Mouse (Mus musculus): ENCODE measurements around the gene Rbm39.
"Not testable (repeated sequence)": the region's sequence is repeated elsewhere in the genome, so short reads cannot be mapped to it uniquely, and the experiment has no call there.

Rbm39 gene

DNA sequence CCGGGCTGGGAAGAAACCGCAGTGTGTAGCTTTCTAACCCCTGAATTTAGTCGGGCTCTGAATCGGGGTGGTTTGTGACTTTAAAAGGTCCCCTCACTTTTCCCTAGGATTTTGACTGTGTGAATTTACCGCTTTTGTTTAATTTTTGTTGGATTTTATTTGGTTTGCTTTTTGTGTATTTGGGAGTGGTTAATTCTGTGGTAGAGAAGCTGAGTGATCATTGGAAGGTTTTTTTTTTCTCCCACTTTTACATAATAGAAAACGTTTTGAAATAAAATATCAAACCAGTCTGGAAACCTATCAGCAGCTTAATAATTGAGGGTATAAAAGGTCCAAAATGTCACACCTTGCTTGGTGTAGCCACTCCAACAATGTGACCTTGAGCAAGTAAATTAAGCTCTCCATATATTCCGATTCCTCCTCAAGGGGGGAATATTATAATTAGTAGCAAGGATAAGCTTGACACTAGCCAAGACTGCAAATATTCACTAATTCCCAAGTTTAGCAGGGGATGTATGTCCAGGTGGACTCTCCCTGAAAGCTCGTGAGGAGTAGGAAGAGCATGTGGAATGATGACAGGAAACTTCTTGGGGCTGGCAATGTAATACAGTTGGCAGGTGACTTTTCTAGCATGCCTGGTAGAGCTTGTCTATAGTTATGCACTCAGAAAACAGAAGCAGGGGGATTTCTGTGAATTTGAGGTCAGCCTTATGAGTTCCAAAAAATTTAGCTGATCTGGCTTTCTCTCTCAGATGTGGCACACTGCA is 969 bp upstream of the Rbm39 start:
- no peak for DNase-seq (ENCODE audit: extremely low read depth, low read depth)

DNA sequence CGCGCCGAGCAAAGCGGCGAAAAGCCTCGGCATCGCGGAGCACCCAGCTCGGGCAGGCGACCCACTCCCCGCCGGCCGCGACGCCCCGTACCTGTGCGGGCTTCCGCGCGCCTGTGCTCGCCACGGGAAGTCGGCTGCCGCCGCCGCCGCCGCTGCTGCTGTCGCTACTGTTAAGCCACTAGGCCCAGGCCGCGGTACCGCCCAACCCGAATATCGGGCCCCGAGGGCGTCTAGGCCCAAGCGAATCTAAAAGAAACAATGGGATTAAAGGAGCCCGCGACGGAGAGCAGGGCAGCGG is 293 bp downstream of the Rbm39 start:
- no peak for DNase-seq (ENCODE audit: extremely low read depth, low read depth)

DNA sequence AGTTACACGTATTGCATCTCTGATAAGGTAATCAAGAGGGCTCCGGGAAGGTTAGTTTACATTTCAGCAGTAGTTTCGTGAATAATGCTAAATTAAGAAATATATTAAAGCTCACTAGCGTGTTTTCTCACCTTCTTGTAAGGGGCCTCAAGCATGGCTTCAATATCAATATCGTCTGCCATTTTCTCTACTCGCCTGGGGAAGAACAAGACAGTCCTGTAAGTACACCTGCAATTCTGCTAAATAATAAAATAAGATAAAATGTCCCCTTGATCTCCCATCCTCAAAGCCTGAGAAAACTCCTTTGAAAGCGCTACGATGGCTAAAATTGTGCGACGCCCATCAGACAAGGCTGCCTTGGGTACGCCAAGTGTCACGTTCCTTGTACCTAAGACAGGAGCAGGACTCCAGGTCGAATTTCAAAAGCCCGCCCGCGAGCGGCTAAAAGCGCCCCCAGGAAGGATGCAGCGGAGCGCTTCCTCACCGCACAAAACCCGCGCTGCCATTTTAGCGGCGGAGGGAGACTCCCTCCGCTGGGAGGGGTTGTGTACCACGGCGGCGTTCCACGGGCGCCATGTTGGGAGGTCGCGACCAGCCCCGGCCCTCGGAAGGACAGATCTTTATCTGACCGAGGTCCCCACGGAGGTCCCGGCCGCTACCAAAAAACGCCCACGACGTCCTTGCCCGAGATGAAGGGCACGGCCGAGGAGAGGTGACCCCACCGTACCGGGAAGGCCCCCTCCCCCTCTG is 817 bp downstream of the Rbm39 start:
- DNase-seq (ENCODE audit: extremely low read depth, low read depth): peak; percentile 33

DNA sequence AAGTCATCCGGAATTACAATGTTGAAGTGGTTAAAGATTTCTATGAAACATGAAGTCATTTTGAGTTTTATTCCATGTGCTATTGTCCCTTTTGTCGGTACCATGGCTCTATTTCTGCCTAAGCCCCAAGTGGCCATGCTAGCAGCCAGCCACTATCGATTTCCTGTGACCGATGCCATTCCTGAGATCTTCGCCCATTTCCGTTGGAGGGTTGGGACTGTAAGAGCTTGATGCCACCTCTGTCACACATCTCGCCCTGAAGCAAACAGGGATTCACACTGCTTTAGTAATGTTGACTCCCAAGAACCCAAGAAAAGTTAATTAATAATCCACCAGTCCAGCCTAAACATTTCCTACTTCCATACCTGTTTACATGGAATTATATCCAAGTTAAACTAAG is 2.4 kb downstream of the Rbm39 start:
- DNase-seq (ENCODE audit: extremely low read depth, low read depth): no peak

DNA sequence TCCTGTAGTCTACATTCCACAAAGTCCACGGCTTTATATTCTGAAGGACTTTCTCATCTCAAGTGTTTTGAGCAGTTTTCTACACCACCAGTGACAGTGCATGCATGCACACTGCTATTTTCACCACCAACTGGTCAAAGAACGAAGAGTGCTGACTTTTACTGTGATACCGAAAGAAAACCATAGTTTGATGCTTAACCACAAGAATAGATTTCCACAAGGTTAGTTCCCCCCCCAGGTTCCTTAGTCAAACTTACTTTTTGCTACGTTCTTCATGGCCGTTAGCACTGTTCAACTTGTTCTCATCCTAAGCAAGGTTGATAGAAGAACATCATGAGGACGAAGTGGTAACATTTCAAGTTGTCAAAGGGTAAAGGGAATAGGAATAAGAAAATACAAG is 3.0 kb downstream of the Rbm39 start:
- DNase-seq (ENCODE audit: extremely low read depth, low read depth): no peak

DNA sequence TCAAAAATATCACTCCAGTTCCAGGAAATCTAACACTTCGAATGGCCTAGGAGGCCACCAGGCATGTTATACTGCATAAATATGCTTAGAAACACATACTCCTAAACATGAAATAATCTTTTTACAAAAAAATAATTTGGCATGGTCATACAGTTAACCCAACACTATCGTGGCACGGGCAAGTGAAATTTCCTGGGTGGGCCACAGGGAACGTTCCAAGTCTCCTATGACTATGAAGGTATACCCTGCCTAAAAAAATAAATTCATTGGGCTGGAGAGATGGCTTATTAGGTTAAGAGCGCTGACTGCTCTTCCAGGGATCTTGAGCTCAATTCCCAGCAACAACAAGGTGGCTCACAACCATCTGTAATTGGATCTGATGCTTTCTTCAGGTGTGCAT is 13.5 kb downstream of the Rbm39 start:
- no peak for DNase-seq (ENCODE audit: extremely low read depth, low read depth)

DNA sequence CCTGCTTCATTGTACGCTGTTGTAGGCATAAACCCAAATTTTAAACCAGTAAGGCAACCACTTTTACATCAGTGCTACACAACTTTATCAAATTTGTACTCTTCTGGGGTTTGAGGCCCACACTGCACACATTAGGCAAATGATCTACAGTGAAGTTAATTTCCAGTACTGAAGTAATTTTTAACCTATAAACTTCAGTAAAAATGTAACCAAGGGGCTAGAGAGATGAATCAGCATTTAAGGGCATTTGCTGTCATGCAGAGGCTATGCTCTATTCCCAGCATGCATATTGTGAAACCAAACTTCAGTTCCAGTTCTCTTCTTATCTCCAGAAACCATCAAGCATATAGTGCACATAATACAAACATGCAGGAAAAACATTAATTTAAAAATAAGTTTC is 14.6 kb downstream of the Rbm39 start:
- no peak for DNase-seq (ENCODE audit: extremely low read depth, low read depth)

DNA sequence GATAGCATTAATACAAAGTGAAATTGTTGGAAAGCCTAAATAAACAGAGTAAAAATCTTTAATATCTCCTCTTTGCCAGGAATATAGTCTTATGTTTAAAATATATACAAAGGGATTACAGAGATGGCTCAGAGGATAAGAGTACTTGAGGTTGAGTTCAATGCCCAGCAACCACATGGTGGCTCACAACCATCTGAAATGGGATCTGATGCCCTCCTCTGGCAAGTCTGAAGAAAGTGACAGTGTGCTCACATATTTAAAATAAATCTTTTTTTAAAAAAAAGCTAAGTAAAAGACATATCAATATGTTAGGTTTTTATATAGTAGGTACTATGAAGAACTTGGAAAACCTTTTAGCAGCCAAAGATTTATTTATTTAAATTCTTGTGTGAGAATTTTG is 28.5 kb downstream of the Rbm39 start:
- DNase-seq (ENCODE audit: extremely low read depth, low read depth): no peak

DNA sequence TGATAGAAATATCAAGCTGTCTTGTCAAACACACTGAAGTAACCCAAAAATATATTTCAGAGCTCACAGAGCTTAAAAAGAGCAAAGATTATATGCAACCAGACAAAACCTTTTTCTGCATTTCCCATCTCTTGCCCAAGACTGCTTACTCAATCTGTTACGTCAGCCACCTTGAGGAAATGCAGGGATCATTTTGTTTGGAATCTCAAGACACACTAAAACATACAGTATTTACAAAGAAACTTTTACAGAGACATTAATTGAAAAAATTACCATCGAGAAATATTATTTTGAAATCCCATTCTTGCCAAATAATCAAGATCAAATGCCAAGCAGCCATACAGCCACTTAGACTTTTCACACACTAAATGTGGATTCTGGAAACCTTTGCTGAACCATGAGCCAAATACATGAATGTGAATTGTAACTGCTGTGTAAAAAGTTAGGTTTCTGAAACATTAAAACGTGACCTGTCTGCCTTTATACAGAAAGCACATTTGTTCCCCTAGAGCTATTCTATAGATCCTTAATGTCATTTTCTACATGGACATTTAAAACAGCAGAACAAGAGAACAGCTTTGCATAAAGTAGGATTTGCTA is 32.6 kb downstream of the Rbm39 start:
- DNase-seq (ENCODE audit: extremely low read depth, low read depth): no peak

DNA sequence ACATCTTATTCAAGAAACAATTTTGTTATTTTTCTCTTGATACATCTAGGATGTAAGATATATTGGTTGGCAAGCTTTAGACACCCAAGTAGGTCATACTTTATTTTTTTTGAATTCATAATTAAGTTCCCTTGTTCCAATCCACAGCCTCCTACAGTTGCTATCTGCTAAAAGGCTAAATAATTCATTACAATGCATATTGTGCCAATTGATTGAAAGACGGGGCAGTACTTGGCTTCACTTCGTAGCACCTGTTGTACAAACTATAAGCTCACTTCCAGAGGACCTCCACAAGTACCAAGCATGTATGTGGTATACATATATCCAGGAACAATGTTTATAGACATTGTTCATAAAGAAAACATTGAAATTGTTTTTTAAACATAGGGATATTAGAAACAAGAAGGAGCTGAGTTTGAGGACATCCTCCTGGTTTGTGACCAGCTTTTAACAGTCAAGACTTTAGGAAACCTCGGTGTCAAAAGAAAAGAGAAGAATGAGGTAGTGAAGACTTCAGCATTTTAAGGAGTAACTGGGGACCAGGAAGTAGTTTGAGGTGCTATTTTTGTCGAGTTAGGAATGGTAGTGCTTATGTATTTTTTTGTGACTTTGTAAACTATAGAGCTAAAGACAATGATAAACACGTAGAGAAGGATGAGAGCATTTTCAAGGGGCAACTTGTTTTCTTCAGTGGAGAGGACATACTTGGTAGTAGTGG is 33.6 kb downstream of the Rbm39 start:
- DNase-seq (ENCODE audit: extremely low read depth, low read depth): peak; percentile 14

DNA sequence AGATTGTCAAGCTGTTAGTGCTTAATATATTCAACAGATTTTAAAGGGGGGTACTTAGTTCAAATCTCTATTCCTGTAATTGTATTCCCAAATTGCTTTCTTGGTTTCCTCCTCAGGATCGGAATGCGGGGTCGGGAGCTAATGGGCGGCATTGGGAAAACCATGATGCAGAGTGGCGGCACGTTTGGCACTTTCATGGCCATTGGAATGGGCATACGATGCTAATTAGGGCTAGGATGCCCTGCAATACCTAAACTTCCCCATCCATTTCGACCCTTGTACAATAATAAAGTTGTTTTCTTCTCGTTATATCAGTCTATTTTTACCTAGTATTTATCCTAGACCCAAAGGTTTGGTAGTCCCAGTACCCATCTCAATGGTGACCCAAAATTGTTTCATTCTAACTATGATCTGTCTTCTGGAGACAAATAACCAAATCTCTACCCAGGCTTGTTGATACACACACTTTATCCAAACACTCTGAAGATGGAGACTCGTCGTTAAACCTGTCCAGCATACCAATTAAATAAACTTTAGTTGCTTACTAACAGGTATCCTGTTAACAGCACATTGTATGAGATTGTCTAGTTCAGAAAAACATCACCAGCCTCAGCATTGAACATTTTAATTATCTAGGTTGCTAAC is 34.4 kb downstream of the Rbm39 start:
- DNase-seq (ENCODE audit: extremely low read depth, low read depth): no peak

DNA sequence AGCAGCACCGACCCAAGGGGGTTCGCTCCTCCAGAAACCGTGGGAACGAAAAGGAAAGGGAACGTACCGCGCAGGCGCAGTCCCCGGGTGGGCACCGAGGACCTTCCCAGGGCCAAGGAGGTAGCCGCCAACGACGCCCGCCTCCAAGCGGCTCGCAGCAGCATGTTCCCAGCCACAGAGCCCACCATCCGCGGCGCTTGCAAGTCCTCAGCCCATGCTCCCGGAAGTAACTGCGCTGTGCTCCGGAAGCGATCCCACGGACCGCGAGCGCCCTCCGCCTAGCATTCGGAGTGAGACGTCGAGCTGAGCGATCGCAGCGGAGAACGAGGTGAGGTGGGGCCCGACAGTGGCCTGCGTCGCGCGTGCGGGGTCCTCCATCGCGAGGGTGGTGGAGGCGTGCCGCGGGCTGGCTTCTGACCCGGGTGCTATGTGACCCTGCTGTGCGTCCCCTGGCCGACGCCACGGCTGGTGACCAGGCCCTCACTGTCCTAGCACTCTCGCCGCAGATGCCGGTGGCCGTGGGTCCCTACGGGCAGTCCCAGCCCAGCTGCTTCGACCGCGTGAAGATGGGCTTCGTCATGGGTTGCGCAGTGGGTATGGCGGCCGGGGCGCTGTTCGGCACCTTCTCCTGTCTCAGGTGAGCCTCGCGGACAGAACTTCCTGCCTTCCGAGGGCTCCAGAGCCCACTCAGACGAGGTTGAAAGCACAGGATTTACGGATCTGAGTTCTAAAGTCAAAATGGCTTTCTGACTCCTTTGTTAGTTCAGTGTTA is 35.9 kb downstream of the Rbm39 start, which contains the start of the genes Romo1 and Nfs1:
Gene Romo1, plus strand, starts transcription at position 87 of the 772 bp plus-strand sequence.
Gene Nfs1, minus strand, starts transcription at position 234 of the 772 bp plus-strand sequence.
- peak; percentile 84 for DNase-seq (ENCODE audit: extremely low read depth, low read depth)

DNA sequence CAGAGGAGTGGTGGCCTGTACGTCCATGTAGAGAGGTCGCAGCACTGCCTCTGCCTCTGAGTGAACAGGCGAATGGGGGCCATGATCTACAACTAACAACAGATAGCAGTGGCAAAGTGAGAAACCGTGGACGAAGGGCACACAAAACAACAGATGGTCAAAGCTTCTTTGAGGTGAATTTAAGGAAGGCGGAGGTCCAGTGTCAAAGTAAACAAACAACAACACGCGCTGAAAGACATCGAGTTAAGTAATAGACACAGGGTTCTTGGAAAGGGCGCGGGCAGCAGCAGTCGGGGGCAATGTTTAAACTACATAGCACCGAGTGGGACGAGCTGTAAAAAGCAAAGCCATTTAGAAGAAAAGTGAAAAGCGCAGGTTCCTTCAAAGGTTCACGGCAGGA is 36.7 kb downstream of the Rbm39 start:
- peak; percentile 16 for DNase-seq (ENCODE audit: extremely low read depth, low read depth)

DNA sequence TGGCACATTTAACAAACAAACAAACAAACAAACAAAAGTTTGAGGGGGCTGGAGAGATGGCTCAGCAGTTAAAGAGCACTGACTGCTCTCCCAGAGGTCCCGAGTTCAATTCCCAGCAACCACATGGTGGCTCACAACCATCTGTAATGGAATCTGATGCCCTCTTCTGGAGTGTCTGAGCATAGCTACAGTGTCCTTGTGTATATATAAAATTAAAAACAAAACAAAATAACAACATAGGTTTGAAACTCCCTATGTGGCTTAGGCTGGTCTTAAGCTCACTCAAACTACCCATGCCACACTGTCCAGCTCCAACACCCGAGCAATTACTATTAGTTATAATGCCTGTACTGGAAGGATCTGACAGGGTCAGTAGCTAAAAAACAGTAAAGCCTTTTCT is 37.2 kb downstream of the Rbm39 start:
- DNase-seq (ENCODE audit: extremely low read depth, low read depth): no peak

DNA sequence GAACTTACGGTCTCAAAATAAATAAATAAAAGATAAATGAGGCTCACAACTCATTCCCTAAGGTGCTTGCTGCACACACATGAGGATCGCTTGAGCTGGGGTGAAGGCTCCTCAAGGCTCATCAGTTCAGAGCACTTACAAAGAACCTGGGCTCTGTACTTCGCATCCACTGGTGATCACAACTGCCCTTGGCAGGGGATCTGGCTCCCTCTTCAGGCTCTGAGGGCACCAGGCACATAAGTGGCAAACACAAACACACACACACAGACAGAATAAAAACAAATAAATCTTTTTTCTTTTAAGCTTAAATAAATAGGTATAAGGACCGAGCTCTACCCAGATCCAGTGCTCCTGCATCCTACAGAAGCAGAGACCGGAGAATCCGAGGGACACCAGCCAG is 44.3 kb downstream of the Rbm39 start:
- no peak for DNase-seq (ENCODE audit: extremely low read depth, low read depth)

DNA sequence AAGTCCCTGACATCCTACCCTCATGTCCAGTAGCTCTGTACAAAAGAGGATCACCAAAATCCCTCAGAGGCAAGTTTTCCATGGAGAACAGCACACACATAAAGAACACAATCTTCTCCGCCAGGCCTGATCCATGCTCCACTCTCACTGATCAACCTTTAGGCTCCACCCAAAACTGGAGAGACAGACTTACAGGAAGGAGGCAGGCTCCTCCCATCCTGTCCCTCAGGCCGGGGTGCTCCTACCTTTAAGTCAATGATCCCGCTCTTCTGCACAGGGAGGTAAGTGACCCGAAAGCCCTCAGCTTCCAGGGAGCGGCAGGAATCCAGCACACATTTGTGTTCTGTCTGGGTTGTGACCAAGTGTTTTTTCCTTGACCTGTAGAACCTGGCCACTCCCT is 45.9 kb downstream of the Rbm39 start:
- no peak for DNase-seq (ENCODE audit: extremely low read depth, low read depth)

DNA sequence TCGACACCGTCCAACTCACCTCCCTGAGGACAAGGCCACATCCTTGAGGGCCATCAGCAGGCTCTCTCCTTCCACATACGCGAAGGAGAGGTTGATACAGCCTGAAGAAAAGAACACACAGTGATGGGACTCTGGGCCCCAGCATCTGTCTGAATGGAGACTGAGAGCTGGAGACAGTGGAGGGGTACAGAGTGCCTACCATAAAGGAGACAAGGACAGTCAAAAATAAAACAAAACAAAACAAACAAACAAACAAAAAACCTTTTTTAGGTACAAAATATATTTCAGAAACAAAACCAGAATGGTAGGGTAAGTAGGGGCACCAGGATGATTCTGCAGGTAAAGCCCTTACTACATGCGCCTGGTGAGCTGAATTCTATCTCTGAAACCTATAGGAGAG is 53.0 kb downstream of the Rbm39 start, which contains the start of gene Gm28036:
Gene Gm28036, minus strand, starts transcription at position 101 of the 400 bp plus-strand sequence.
- DNase-seq (ENCODE audit: extremely low read depth, low read depth): no peak

DNA sequence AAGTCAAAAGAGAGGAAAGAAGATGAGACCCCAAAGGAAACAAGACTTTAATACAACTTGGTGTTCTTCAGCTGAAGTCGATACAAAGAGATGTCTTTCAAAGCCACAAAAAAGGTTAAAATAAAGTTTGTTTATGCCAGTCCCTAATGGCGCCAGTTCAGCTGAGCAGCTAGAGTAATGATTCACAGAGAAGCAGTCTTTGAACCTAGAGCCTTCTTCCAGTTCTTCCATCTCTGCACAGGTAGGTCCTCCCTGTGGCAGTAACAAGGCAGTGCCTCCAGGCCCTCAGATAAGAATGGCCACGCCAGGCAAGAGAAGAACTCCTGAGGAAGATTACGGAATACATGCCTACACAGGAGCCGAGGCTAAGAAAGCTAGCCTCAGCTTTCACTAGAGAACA is 56.3 kb downstream of the Rbm39 start:
- no peak for DNase-seq (ENCODE audit: extremely low read depth, low read depth)

DNA sequence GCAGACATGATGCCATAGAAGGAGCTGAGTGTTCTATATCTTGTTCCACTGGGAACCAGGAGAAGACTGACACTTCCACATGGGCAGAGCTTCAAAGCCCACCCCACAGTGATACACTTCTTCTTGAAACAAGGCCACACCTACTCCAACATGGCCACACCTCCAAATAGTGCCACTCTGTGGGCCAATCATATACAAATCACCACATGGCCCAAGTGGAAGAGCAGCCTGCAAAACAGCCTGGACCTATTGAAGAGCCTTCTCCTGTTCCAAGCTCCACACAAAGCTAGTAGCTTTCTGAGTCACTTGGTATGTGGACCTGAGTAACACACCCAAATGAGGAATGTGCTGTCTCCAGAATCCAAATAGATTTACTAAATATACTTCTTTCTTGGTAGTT is 60.5 kb downstream of the Rbm39 start:
- DNase-seq (ENCODE audit: extremely low read depth, low read depth): no peak

DNA sequence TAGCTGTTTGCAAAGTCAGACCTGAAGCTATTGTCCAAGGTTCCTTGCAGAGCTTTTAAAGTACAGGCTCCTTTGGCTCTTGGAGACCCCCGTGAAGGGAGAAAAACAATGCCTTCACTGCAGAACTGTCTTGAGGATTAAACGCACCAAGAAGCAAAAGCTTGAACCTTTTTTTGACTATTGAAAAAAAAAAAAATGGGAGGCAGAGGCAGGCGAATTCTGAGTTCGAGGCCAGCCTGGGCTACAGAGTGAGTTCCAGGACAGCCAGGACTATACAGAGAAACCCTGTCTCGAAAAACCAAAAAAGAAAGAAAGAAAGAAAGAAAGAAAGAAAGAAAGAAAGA is 68.0 kb downstream of the Rbm39 start:
- DNase-seq (ENCODE audit: extremely low read depth, low read depth): not testable (repeated sequence)
